Mouse (Mus musculus) spleen, postnatal 4 days (tissue): ENCODE measurements at regions not wholly inside any gene's neighbourhood (a gene's known extent, or its start where the extent isn't known, plus 50 kb on each side); places are given as distances from the start of the nearest gene placed in this dataset.

Experiments used
- DNase-seq, 2 experiments: peaks; one replicate each; pipeline ENCODE4 v3.0.0; 2022; ENCODE audit warnings: low spot score in 2 of 2

DNA sequence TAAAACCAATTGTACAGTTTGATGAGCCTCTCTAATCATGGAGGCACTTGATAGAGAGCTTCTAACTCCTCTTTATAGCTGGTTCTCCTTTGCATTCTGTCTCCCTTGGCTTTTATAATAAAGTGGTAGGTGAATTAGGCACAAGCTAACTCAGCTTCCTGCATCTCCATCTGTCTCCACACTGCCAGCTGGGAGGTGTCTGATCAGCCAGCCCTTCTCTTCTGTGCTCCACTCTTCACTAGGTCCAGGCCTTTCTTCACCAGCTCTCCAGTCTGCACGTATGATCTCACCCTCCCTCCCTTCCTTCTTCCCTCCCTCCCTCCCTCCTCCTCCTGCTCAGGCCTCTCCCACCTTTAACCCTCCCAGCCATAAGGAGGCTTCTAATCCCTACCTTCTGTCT, 136.2 kb downstream of the Rchy1 start:
- no peak for DNase-seq

GRCm38 (mm10) chr5:91822844-91823576, 139.9 kb downstream of the Rchy1 start:
- DNase-seq: no peak

- no peak for DNase-seq
Measured at GRCm38 (mm10) chr5:91818800-91819199, 144.1 kb downstream of the Rchy1 start.

GRCm38 (mm10) chr5:91818195-91818594, 144.7 kb downstream of the Rchy1 start:
- DNase-seq: no peak

- peak in 1 of 2 experiments; percentile 6 for DNase-seq
Measured at GRCm38 (mm10) chr5:91816376-91816950, 146.4 kb downstream of the Rchy1 start.

DNA sequence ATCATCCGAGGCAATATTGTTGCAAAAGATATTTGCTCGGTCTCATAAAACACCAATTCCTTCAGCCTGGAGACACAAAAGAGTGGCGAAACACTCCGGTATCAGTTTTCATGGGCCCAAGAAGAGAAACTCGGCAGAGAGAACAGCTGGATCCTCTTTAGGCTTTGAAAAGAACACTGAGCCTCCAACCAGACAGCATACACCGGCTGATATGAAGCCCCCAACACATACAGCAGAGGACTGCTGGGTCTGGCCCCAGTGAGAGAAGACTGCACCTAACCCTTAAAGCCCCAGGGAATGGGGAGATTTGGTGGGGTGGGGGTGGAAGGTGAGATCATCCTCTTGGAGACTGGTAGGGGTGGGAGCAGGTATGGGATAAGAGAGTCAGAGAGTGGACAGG, 147.9 kb downstream of the Rchy1 start:
- no peak for DNase-seq

GRCm38 (mm10) chr5:91814417-91814762, 148.5 kb downstream of the Rchy1 start:
- peak in 1 of 2 experiments; percentile 47 for DNase-seq

- peak in 1 of 2 experiments; percentile 2 for DNase-seq
Measured at GRCm38 (mm10) chr5:91813547-91814416, 149.1 kb downstream of the Rchy1 start.

DNA sequence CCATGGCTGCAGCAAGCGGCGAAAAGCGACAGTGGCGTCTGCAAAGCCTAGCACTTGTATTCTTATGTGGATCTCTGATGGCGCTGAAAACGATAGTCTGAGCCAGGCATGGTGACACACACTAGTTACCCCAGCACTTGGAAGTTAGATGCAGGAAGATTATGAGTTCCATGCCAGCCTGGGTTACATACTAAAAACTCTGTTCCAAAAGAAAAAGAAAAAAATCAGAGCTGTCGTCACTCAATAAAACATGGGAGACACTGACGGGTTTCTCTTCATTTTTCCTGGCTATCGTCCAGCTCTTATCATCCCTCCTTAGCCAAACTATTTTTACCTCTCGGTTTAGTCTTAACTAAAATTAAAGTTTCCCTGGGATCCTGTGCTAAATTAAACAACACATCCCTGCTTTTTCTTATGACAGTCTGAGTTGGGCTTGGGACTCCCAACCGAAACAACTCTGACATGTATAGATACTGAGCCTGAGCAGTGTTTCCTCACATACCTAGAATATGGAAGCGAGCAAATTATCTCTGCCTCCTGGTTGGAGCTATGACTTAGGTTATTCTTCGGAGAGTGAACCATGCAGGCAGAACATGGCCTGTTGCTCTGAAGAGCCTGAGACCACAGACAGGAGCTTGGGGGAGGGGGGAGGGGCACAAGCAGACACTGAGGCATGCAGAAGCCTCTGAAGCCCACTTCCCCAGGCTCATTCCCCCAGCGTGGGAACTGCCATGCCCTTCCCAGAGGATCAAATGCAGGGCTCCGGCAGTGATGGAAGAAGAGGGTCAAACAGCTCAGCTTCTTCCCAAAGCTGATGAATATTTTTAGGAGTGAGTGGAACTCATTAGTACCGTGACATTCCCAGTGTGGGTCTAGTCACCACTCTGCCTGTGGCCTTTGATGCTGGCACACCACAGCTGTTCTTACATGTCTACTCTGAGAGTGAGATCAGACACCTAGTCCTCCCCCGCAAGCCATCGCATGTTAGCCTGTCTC, 155.5 kb downstream of the Rchy1 start:
- DNase-seq: no peak

DNA sequence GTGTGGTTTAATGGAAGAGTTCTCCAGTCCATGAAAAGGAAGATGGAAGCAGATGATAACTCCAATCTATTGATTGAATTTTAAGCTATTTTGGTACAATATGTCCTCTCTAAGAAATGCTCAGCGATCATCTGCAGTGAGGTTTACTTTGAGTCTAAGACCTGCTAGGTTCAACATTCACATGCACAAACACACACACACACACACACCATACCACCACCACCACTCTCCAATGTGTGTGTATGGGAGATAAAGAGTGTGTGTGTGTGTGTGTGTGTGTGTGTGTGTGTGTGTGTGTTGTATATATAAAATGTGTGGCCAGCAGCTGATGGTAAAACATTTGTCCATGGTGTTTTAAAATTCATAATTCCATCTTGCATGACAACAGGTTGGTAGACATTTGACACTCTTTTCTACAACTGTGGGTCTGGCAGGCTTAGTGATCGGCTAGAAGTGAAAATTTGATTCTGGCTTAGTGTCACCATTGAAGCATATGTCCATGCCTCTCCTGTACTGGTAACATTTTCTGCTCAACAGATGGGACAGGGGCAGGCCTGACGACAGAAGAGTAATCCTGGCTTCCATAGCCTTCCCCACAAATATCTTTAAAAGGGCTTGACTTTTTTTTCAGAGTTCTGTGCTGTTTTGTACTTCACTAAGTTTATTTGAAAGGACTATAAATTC, 161.4 kb downstream of the Rchy1 start:
- DNase-seq: no peak

DNA sequence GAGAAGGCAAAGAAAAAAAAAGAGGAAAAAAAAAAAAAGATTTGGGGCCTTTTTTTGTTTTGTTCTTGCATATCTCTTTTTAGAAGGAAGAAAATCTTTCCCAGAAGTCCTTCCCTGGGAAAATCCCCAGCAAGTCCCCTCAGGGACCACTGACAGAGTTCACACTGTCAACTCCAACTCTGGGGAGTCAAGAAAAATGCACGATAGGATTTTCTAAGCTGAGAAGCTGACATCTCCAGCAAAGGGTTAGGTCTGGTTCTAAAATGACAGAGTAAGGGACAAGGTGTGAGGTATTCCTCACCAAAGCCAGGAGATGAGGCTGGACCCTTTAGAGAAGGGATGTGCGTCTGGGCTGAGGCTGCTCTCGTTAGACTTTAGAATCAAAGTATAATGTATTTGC, 165.5 kb downstream of the Rchy1 start:
- no peak for DNase-seq

GRCm38 (mm10) chr5:91792732-91793131, 170.1 kb downstream of the Rchy1 start:
- DNase-seq: no peak

DNA sequence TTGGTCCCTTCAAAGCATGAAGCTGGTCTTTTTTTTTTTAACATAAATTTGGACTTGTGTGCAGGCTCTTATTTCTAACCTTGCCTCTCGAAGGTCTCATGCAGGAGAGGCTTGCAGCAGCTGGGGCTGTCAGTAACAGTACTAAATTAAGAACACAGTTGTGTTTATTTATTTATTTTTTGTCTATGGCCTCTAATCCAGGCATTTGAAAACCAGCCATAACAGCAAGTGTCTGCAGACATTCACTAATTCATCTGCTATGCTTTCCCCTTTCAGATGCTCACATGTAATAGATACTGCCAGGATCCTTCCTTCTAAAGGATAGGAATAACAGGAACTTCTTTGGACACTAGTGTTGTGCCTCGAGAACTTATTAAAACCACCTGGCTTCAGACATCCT, 172.5 kb downstream of the Rchy1 start:
- DNase-seq: no peak

DNA sequence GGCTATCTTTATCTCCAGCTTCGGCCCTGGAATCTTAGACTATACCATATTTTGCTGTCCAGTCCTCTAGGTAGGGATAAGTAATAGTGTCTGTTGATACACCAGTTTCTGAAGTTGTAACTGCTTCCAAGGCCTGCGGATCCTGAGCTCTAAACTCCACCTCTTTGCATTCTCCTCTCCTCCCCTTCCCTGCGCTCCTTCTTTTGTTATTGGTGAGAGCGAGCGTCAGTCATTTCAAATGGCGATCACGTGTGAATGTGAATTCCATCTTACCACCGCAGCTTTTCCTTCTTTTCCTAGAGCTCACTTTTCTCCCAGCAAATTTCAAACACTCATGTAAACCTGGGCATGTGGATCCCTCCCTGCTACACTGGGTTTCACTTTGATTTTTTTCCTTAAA, 178.9 kb downstream of the Rchy1 start:
- DNase-seq: no peak

GRCm38 (mm10) chr5:91776971-91777370, 185.9 kb downstream of the Rchy1 start:
- no peak for DNase-seq

DNA sequence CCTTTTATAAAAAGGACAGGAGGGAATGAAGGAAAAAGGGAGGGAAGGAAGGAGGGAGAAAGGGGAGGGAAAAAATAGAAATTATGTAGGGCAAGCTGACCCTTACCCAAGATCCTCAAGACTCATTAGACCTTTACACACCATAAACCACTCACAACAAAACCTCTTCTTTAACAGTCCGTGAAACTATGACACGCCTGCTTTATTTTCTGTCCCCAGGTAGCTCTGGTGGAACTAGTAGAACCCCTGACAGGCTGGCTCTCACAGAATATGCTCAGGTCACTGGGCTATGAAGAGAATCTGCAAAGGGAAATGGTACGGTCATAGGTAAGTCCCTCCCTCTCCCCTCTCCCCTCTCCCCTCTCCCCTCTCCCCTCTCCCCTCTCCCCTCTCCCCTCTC, 188.8 kb downstream of the Rchy1 start:
- DNase-seq: no peak

GRCm38 (mm10) chr5:91767886-91768285, 195.0 kb downstream of the Rchy1 start:
- no peak for DNase-seq

GRCm38 (mm10) chr5:91767060-91767459, 195.8 kb downstream of the Rchy1 start:
- no peak for DNase-seq

DNA sequence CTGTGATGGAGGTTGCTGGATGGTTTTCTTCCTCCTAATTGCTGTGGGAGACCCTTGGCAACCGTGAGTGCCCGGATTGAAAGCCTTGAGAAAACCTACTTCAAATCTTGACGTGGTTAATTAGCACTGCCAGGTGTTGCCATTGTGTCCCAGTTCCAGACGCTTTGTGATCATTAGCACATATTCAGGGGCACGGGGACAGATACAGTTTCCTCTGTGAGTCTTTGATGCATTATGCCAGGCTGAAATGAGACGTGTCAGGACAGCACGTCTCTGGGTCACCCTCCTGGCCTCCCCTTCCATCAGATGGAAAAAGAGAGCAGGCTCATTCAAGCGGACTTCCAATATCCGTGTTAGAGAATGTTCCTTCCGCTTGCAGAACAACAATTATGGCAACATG, 198.2 kb downstream of the Rchy1 start:
- no peak for DNase-seq

DNA sequence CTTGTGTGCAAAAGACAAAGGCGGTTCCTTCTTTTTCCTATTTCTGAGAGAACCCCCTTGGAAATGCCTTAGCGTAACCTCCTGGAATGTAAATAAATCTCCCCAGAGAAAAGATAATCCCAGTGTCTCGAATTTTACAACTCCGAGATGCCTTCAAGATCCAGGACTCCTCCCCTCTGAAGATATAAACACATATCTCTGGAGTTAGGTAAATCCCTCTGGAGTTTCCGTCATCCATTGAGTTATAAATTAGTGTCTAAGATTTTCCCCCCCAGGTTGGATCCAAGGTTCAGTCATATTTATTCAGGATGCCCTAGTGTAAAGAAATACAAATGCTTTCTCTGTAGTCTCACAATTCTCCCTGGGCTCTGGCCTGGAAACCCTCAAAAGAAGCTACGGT, 200.3 kb downstream of the Rchy1 start:
- no peak for DNase-seq

- DNase-seq: no peak
Measured at GRCm38 (mm10) chr5:91755958-91756357, 206.9 kb downstream of the Rchy1 start.
